Mouse (Mus musculus) kidney, embryonic 15.5 days (tissue): ENCODE results near the gene Tmem230. TPM values are rescaled to one million over a fixed set of nuclear protein-coding genes. Genes with fewer than 3 reads are reported as not detected.
"Not testable (repeated sequence)": the region's sequence is repeated elsewhere in the genome, so short reads cannot be mapped to it uniquely, and the experiment has no call there.

Experiments used
- ATAC-seq: fragments of 200-750 bp; cut with Nextera tagmentation; replicated peaks from 2 replicates; pipeline ENCODE4 v1.8.0; 2017; ENCODE audit warnings: moderate TSS enrichment; ENCODE audit not compliant: low FRiP score
- H3K27ac ChIP-seq: fragments of 300-500 bp; sonication (generic); 2 replicates; pipeline ENCODE4 v1.5.1; 2015; ENCODE audit warnings: mild to moderate bottlenecking, inconsistent platforms
- H3K27me3 ChIP-seq: fragments of 300-500 bp; sonication (generic); 2 replicates; pipeline ENCODE4 v1.6.1; 2015; ENCODE audit warnings: inconsistent platforms
- H3K36me3 ChIP-seq: fragments of 300-500 bp; sonication (generic); 2 replicates; pipeline ENCODE4 v1.6.1; 2015; ENCODE audit warnings: inconsistent platforms
- H3K4me1 ChIP-seq: fragments of 300-500 bp; sonication (generic); 2 replicates; pipeline ENCODE4 v1.6.1; 2015; ENCODE audit warnings: inconsistent platforms
- H3K4me2 ChIP-seq: fragments of 300-500 bp; sonication (generic); 2 replicates; pipeline ENCODE4 v1.6.1; 2015; ENCODE audit warnings: moderate library complexity, mild to moderate bottlenecking, inconsistent platforms
- H3K4me3 ChIP-seq: fragments of 300-500 bp; sonication (generic); replicated peaks from 2 replicates; pipeline ENCODE4 v1.5.1; 2015; ENCODE audit warnings: mild to moderate bottlenecking, inconsistent platforms
- H3K9ac ChIP-seq: fragments of 300-500 bp; sonication (generic); 2 replicates; pipeline ENCODE4 v1.6.1; 2015; ENCODE audit warnings: mild to moderate bottlenecking, inconsistent platforms
- H3K9me3 ChIP-seq: fragments of 300-500 bp; sonication (generic); replicated peaks from 2 replicates; pipeline ENCODE4 v1.6.1; 2016; ENCODE audit warnings: inconsistent platforms
- WGBS: fragments of 180-500 bp; shearing (Covaris S2); methylation state at CpG from one replicate; pipeline ENCODE4 v1.1.7; 2015; ENCODE audit warnings: mixed read lengths; 5-methylcytosine and 5-hydroxymethylcytosine counted together
- polyA plus RNA-seq: library from polyadenylated mRNA; unstranded; fragments of >200 nt; fragmentation: Nextera tagmentation; extraction: Ambion mirVana; gene quantifications from 2 replicates; pipeline ENCODE4 v1.2.1, GENCODE M21; 2015

Gene Tmem230
- polyA plus RNA-seq, 1 experiment from 2014 or later = 44.3 TPM

GRCm38 (mm10) chr2:132243370-132243769 is 4.2 kb downstream of the Tmem230 start:
- Histone ChIP-seq H3K4me1 (peaks cover 11% of the 10 kb centered on the region), H3K27me3 (no peaks in the 10 kb centered on the region), H3K4me2 (no peak overlapping the region), H3K36me3 (peaks cover 52% of the 10 kb centered on the region), H3K27ac (no peak overlapping the region), H3K9me3 (no peaks in the 10 kb centered on the region), H3K4me3 (no peak overlapping the region), H3K9ac (no peak overlapping the region)
- no peak for ATAC-seq
- WGBS = 95% methylated on average over 3 of the region's 3 CpGs

GRCm38 (mm10) chr2:132240457-132240856 is 7.2 kb downstream of the Tmem230 start:
- not testable (repeated sequence) for H3K27me3 ChIP-seq, H3K4me2 ChIP-seq, H3K9me3 ChIP-seq, H3K4me3 ChIP-seq, H3K27ac ChIP-seq, H3K9ac ChIP-seq, H3K4me1 ChIP-seq, ATAC-seq
- peaks cover 41% of the 10 kb centered on the region for H3K36me3 ChIP-seq
- 34% methylated on average over 10 of the region's 10 CpGs for WGBS

- not testable (repeated sequence) for H3K27me3 ChIP-seq, H3K4me3 ChIP-seq, H3K27ac ChIP-seq, H3K9me3 ChIP-seq, H3K4me2 ChIP-seq, ATAC-seq, H3K9ac ChIP-seq, H3K4me1 ChIP-seq
- H3K36me3 ChIP-seq = peaks cover 31% of the 10 kb centered on the region
- WGBS = 89% methylated on average over 3 of the region's 3 CpGs
Observed at GRCm38 (mm10) chr2:132239434-132239833, 8.2 kb downstream of the Tmem230 start.

- peaks cover under 1% of the 10 kb centered on the region; the same call in 1 of the 2 replicates for H3K36me3 ChIP-seq
- WGBS = 73% methylated on average over 7 of the region's 7 CpGs
- H3K4me2 ChIP-seq = no peak overlapping the region
- no peak overlapping the region for H3K4me3 ChIP-seq
- ATAC-seq = no peak
- no peak overlapping the region for H3K27ac ChIP-seq
- H3K9ac ChIP-seq = no peak overlapping the region
- H3K27me3 ChIP-seq = no peaks in the 10 kb centered on the region
- no peaks in the 10 kb centered on the region for H3K9me3 ChIP-seq
- peaks cover 13% of the 10 kb centered on the region for H3K4me1 ChIP-seq
Observed at GRCm38 (mm10) chr2:132235975-132236374, 11.6 kb downstream of the Tmem230 start.

GRCm38 (mm10) chr2:132235291-132235690 is 12.3 kb downstream of the Tmem230 start:
- H3K9ac ChIP-seq = no peak overlapping the region
- no peak overlapping the region for H3K4me3 ChIP-seq
- WGBS = 31% methylated on average over 2 of the region's 2 CpGs
- ATAC-seq = no peak
- H3K27me3 ChIP-seq = no peaks in the 10 kb centered on the region
- no peak overlapping the region for H3K4me2 ChIP-seq
- no peak overlapping the region for H3K27ac ChIP-seq
- H3K9me3 ChIP-seq = no peaks in the 10 kb centered on the region
- H3K36me3 ChIP-seq = no peaks in the 10 kb centered on the region
- H3K4me1 ChIP-seq = peaks cover 13% of the 10 kb centered on the region

GRCm38 (mm10) chr2:132233985-132234765 is 13.4 kb downstream of the Tmem230 start:
- Histone ChIP-seq H3K9me3 (no peaks in the 10 kb centered on the region), H3K4me1 (peaks cover 13% of the 10 kb centered on the region), H3K27ac (no peak overlapping the region), H3K4me2 (no peak overlapping the region), H3K27me3 (no peaks in the 10 kb centered on the region), H3K9ac (no peak overlapping the region), H3K4me3 (no peak overlapping the region), H3K36me3 (no peaks in the 10 kb centered on the region)
- peak; percentile 46; the same call in 1 of the 2 replicates for ATAC-seq
- 46% methylated on average over 16 of the region's 16 CpGs for WGBS

- no peak for ATAC-seq
- no peaks in the 10 kb centered on the region for H3K27me3 ChIP-seq
- H3K36me3 ChIP-seq = no peaks in the 10 kb centered on the region
- H3K9ac ChIP-seq = no peak overlapping the region
- H3K4me3 ChIP-seq = no peak overlapping the region
- 95% methylated on average over 3 of the region's 3 CpGs for WGBS
- peaks cover 13% of the 10 kb centered on the region for H3K4me1 ChIP-seq
- H3K9me3 ChIP-seq = no peaks in the 10 kb centered on the region
- no peak overlapping the region for H3K4me2 ChIP-seq
- no peak overlapping the region for H3K27ac ChIP-seq
Observed at GRCm38 (mm10) chr2:132232413-132232945, 15.1 kb downstream of the Tmem230 start.

- H3K4me1 ChIP-seq = 0 out of 2 replicates have a peak, but pooled peaks cover 2% of the 10 kb centered on the region
- H3K9me3 ChIP-seq = no peaks in the 10 kb centered on the region
- ATAC-seq = no peak
- no peak overlapping the region for H3K4me2 ChIP-seq
- no peak overlapping the region for H3K4me3 ChIP-seq
- no peaks in the 10 kb centered on the region for H3K27me3 ChIP-seq
- WGBS = 89% methylated on average over 4 of the region's 4 CpGs
- H3K9ac ChIP-seq = no peak overlapping the region
- H3K27ac ChIP-seq = no peak overlapping the region
- H3K36me3 ChIP-seq = no peaks in the 10 kb centered on the region
Observed at GRCm38 (mm10) chr2:132224359-132224758, 23.2 kb downstream of the Tmem230 start.

- H3K27me3 ChIP-seq = no peaks in the 10 kb centered on the region
- no peak overlapping the region for H3K4me2 ChIP-seq
- no peaks in the 10 kb centered on the region for H3K36me3 ChIP-seq
- no peak overlapping the region for H3K9ac ChIP-seq
- H3K9me3 ChIP-seq = no peaks in the 10 kb centered on the region
- no peak overlapping the region for H3K27ac ChIP-seq
- ATAC-seq = no peak
- H3K4me1 ChIP-seq = 0 out of 2 replicates have a peak, but pooled peaks cover 2% of the 10 kb centered on the region
- 48% methylated on average over 11 of the region's 11 CpGs for WGBS
- H3K4me3 ChIP-seq = no peak overlapping the region
Observed at GRCm38 (mm10) chr2:132221611-132222073, 26.0 kb downstream of the Tmem230 start.

GRCm38 (mm10) chr2:132211995-132212656 is 35.5 kb downstream of the Tmem230 start:
- no peak overlapping the region for H3K4me3 ChIP-seq
- no peak overlapping the region for H3K9ac ChIP-seq
- 77% methylated on average over 5 of the region's 5 CpGs for WGBS
- ATAC-seq = no peak
- no peaks in the 10 kb centered on the region for H3K4me1 ChIP-seq
- no peaks in the 10 kb centered on the region for H3K27me3 ChIP-seq
- no peaks in the 10 kb centered on the region for H3K9me3 ChIP-seq
- H3K4me2 ChIP-seq = no peak overlapping the region
- no peak overlapping the region for H3K27ac ChIP-seq
- H3K36me3 ChIP-seq = no peaks in the 10 kb centered on the region

GRCm38 (mm10) chr2:132210806-132211312 is 36.7 kb downstream of the Tmem230 start:
- H3K9ac ChIP-seq = no peak overlapping the region
- H3K36me3 ChIP-seq = no peaks in the 10 kb centered on the region
- no peaks in the 10 kb centered on the region for H3K9me3 ChIP-seq
- no peak for ATAC-seq
- no peaks in the 10 kb centered on the region for H3K27me3 ChIP-seq
- H3K4me2 ChIP-seq = no peak overlapping the region
- 89% methylated on average over 9 of the region's 9 CpGs for WGBS
- H3K4me1 ChIP-seq = no peaks in the 10 kb centered on the region
- H3K4me3 ChIP-seq = no peak overlapping the region
- H3K27ac ChIP-seq = no peak overlapping the region

GRCm38 (mm10) chr2:132208246-132208881 is 39.2 kb downstream of the Tmem230 start:
- Histone ChIP-seq H3K36me3 (no peaks in the 10 kb centered on the region), H3K27me3 (no peaks in the 10 kb centered on the region), H3K4me1 (no peaks in the 10 kb centered on the region), H3K9ac (no peak overlapping the region), H3K4me3 (no peak overlapping the region), H3K9me3 (no peaks in the 10 kb centered on the region), H3K4me2 (no peak overlapping the region), H3K27ac (no peak overlapping the region)
- no peak for ATAC-seq
- WGBS = 82% methylated on average over 8 of the region's 8 CpGs
